Mouse (Mus musculus) layer of hippocampus, postnatal 14 days (tissue): ENCODE measurements around the gene Pskh1. TPM values are rescaled to one million over a fixed set of nuclear protein-coding genes. Genes with fewer than 3 reads are reported as not detected.

Experiments
- DNase-seq, 2 experiments: peaks; one replicate each; pipeline ENCODE4 v3.0.0; 2021 to 2022; ENCODE audit warnings: low spot score in 2 of 2, mixed read lengths in 1 of 2
- total RNA-seq, 2 experiments: library from RNA; stranded (reverse); gene quantifications; 2 replicates each; pipeline ENCODE4 v1.2.3; 2021

Gene Pskh1
- total RNA-seq, 2 experiments from 2014 or later: 7.2 to 9.0 TPM

DNA sequence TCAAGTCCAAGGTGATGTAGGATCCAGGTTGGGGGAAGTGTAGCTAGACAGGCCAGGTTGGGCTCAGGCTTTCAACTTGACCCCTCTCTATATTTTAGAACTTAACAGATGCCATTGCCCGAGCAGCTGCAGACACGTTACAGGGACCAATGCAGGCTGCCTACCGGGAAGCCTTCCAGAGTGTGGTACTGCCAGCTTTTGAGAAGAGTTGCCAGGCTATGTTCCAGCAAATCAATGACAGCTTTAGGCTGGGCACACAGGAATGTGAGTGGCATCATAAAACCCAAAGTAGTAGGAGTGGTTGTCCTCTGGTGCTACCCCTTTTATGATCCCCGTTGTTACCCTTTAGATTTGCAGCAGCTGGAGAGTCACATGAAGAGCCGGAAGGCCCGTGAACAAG lies 9.4 kb upstream of the Pskh1 start:
- DNase-seq: peak; percentile 79 to 89

DNA sequence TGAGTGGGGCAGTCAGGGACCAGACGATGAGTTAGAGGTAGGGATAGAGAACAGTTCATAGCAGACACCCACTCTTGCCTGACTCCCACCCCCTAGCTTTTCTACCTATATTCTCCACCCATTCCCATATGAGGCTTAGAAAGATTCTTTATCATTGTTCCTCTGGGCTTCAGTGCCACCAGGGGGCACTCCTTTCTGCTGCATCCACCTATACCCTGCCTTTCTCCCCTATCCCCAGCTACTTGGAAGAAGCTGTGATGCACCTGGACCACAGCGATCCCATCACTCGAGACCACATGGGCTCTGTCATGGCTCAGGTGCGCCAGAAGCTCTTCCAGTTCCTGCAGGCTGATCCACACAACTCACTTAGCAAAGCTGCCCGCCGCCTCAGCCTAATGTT lies 7.8 kb upstream of the Pskh1 start:
- no peak for DNase-seq

DNA sequence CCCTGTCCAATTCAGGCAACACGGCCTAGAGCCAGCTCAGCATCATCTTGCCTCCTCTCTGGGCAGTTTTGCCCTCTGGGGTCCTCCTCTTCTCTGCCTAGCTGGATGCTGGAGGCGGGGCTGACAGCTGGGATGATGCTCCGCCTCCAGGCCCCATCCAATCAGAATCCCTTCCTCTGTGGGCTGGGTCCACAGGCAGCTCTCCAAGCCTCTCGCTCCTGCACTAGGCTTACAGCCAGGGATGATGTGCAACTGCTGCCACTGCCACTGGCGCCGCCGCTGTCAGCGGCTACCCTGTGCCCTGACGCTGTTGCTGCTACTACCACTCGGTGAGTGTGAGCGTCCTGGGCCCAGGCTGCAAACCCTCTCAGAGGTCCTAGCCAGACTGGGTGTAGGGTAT lies 6.9 kb upstream of the Pskh1 start, which contains the start of gene Nrn1l:
TSS of gene Nrn1l (plus strand) at position 229 of the 400 bp plus-strand sequence.
- DNase-seq: peak; percentile 72 to 81

DNA sequence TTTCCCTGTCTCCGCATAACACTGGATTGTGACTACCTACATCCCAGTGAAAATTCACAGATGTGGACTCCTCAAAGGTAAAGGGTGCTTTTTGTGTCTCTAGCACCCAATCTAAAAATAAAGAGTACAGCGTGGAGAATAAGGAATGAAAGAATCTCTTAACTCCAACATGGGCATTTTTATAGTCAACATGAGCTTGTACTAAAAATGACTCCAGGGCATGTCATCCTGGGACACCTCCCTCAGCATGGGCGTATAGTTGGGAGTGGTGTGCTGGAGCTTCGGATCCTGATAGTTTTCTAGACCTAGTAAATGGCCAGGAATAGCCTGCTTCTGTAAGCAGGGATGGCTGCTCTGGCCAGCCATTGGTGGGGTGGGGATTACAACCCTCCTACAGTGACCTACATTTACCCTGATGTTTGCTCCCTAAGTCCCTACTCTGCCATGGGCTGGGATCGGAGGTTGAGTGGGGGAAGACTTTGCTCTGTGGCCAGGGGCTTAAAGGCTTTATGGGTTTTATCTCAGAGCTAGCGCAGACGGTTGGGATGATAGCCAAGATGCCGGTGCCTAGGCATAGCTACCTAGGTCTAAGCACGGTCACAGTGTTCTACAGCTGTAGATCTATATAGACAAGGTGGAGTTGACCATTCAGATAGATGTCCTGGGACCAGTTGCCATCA lies 2.3 kb upstream of the Pskh1 start:
- DNase-seq: no peak

DNA sequence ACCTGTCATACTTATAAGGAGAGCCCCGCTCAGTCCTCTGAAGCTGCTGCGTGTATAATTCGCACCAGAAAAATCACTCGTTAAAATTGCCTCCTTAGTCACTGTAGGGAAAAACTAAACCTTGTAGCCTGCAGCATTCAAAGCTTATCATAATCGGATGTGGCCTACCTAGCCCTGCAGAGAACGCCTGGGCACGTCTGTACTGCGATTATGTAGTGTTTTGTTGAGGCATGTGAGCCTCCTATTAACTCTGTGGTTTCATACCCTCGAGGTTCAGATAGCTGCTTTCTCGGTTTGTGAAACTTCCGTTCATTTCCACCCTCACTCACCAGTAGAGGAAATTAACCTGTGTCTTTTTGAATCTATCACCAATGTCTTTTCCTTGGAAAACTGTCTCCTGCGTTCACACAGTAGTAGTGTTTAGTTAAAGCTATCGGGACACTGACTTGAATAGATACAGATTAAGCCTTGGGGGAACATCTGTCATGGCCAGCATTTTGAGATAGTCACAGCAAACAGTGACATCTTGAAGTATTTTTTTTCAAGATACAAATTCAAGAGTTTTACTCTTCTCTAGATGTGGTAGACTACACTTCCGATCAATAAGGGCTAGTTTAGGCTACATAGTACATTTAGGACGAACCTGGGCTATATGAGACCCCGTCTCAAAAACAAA lies 838 bp downstream of the Pskh1 start:
- DNase-seq: no peak

DNA sequence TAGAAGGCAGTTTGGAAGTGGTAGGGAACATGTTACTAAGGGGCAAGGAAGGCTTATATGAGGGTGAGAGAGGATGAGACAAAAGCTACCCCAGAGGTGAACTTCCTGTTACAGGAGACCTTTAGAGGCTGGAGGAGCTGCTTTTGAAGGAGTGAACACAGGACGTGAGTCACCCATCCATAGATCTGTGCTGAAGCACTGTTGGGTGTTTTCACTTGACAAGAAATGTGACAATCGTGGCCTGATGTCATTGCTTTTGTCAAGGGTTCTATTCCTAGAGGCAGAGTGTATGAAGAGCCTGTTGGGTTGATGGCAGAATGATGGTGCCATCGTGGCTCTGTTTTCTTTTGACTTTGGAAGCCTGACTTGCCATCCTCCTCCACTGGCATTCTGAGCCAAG lies 19.1 kb downstream of the Pskh1 start:
- no peak for DNase-seq

DNA sequence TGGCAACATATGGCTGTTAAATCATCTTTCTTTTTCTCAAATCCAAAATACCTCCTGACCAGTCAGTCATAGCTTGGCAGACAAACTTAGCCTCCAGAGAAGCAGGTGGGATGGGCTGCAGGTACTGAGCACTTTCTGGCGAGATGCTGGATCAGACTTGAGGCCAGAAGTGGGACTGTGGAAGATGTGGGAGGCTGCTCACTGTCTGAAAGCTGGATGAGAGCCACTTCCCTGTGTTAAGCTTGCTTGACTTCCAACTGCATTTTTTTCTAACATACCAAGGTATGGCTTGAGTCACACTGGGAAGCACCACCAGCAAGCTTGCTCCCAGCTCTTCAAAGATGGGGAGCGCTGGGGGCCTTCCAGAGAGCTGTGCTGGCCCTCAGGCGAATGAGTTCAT lies 24.9 kb downstream of the Pskh1 start:
- no peak for DNase-seq

DNA sequence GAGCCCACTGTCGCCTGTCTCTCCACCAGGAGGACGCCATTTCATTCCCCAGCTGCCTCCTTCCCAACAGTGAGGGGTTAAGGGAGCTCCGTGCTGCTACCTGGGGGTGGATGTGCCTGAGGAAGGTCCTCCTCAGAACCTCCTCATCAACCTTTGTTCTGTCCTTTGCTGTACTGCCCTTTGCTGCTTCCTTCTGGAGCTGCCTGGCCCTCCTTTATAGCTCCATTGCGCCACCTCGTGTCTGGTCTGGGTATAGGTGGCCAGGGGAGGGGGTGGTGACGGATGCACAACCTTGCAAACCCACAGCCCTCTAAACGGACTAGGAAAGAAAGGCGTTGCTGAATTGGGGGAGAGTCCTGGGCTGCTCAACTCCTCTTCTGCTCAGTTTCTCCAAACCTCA lies 30.4 kb downstream of the Pskh1 start:
- DNase-seq: peak; percentile 80 to 83

DNA sequence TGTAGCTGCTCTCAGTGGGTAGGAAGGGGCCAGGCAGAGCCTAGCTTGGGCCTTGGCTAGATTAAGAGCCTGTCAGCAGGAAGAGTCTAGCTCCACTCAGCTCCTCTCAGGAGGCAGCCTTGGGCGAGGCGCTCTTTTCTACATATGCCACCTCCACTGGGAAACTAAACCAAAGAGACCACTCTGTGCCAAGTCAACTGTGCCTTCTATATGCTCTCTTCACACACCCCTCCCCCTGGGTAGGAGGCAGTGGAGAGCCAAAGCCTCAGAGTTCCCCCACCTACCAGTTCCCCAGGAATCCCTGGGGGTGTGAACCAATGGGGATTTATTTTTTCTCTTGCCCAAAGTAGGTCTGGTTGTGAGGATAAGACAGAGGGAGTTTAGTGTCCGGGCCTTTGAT lies 31.0 kb downstream of the Pskh1 start:
- no peak for DNase-seq

DNA sequence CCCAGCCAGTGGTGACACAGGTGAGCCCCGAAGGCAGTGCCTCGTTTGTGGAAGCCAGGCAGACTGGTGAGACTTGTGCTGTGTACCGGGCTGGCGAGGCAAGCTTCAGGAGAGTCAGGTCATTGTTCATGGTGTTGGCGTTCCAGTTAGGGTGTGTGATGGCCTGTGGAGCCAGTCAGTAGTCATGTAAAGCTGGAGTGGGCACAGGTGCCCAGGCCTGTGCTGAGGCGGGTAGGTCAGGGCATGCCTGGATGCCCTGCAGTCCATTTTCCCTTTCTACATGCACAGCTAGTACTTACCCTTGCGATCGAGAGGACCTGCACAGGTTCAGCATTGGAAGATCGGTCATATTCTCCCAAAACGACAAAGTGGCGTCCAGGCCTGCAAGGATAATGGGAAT lies 32.3 kb downstream of the Pskh1 start:
- DNase-seq: no peak

DNA sequence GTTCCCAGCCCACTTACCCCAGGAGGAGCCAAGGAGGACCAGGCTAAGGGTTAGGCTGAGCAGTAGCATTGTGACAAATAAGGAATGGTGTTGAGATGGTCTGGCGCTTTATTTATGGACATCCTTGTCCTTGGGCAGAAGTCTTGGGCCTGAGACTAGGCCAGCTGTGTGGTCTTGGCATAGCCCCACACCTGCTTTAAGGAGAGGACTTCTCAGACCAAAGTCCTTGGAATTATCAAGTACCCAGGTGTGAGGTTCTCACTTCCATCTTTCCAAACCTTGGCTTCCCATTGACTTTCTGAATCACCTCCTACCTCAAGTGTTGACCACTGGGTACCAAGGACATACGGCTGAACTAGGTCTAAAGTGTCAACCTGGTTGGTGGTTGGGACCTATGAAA lies 33.5 kb downstream of the Pskh1 start, which contains the start of gene Ctrl:
TSS of gene Ctrl (minus strand) at position 101 of the 400 bp plus-strand sequence.
- no peak for DNase-seq

DNA sequence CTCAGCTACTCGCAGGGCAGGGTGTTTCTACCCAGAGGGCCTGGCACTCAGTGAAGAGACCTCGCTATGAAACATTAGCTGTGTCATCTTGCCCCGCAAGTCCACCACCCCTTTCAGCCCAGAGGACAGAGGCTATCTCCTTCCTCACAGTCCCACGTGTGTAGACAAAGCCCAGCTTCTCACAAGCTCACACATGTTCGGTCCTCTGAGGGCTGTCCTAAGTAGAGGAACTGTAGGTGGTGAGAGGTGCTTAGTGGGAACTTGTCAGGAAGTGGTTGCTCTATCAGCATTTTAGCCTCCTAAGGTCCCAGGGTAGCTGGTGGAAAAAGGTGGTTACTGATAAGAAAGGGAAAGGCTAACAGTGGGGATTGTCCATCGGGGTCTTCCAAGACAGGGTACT lies 34.9 kb downstream of the Pskh1 start:
- no peak for DNase-seq

DNA sequence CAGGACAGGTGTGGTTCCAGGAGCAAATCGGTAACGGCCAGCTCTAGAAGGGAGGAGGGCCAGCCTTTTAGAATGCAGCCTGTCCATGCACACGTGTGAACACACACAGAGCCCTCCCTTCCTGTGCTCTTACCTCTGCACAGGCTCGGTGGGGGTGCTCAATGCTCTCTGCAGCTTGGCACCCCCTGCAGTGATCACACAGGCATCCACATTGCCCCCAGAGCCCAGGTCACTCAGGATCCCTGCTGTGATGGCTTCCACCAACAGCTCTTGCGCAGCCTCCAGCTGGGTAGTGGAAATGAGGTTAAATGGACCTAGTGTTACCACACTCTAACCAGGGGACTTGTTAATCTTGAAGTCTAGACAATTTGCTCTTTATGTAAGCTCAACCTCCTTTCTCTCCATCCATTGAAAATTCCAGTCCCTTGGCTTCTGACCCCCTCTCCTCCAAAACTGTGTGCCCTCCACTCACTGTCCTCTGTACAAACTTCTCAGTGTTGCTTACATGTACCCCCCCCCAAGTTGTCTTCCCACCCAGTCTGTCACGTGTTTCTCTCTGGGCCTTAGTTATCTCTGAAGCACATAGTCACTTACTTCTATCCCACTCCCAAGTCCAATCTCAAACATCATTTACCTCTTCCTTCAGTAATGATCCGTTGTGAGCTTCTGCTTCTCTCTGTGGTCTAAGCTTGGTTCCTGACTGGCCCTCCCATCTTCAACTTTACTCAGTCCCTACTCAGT lies 35.8 kb downstream of the Pskh1 start:
- DNase-seq: no peak

DNA sequence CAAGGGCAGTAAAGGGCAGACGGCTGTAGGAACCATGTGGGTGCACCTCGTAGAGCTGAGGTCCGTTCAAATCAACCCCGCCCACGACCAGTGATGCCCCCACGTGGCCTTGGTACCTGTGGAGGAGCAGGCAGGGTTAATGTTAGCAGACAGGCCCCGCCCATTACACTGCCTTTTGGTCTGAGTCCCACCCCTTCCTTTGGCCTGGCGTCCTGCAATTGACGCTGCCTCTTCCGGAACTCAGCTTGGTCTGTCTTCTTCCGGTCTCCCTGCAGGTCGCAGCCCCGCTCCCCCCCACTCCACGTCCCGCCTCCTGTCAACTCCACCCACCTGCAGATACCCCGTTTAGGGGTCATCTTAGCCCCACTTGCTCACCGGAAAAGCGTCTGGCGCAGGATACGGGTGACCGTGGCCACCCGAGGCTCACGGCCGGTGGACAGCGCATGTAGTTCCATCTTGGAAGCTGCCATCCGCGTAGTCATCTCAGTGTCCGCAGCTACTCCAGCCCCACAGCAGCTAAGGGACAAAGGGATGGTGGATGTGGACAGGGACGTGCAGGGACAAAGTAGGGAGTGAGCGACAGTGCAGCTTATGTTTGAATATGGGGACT lies 36.7 kb downstream of the Pskh1 start:
- peak; percentile 80 to 88 for DNase-seq

DNA sequence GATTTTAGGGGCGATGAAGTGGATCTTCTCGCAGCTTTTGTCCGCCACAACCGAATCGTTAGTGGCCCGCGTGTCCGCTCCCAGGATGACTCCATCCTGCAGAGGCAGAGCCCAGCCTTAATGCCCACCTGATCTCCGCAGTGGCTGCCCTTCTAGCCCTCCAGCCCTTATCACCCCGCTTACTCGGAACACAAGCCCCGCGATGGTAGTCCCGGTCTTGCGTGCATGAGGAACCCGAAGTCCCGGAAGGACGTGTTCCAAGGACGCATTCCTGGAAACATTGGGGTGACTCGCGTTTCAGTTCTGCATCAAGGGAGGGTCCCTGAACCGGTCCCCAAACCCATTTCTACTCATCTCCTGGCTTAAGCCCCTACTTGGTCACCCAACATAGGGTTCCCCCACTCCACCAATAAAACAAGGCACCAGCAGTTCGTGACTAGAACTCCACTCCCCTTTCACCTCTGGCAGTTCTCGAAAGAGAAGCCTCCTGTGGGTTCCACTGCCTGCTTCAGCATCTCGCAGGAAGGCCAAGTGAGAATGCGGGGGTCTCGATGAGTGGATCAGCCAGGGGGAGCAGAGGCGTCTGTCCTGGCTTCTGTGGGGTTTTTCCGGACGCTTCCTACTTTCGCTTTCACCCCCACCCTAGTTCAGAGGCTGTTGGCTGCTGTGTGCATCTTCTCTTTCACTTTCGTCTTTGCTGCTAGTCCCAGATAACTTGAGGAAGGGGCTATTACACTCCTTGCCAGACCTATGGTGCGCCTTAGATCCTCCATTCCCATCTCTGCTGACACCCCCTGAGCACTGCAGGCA lies 37.5 kb downstream of the Pskh1 start:
- DNase-seq: peak in 1 of 2 experiments; percentile 52

DNA sequence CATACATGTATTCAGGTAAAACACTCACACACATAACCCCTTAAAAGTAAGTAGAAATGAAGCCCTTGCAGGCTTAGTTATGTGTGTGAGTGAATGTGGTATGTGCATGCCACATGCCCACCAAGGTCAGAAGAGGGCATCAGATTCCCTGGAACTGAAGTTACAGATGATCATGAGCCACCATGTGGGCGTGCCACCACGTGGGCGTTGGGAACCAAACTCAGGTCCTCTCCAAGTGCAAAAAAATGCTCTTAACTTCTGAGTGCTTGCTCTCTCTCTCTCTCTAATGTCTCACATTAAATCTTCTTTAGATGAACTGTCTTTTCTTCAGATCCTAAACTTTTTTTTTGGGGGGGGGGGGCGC lies 38.0 kb downstream of the Pskh1 start, which contains the start of gene Psmb10:
TSS of gene Psmb10 (minus strand) at position 139 of the 364 bp plus-strand sequence.
- DNase-seq: no peak

DNA sequence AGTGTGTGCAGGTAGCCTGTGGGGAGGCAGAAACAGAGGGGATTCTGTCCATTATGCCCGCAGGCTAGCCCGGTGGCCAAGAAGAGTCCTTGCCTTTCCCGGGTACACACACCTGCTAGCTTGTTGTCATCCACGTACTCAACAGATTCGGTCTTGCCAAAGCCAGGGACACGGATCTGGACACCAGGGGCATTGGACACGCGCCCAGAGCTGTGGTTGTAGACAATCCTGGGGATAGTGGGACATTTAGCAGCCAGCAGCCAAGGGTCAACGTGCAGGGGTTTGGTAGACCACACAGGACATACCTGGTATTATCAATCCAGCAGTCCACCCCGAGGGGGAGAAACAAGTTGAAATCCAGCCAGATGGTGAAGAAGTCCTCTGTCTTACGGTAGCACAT lies 41.8 kb downstream of the Pskh1 start:
- DNase-seq: no peak

DNA sequence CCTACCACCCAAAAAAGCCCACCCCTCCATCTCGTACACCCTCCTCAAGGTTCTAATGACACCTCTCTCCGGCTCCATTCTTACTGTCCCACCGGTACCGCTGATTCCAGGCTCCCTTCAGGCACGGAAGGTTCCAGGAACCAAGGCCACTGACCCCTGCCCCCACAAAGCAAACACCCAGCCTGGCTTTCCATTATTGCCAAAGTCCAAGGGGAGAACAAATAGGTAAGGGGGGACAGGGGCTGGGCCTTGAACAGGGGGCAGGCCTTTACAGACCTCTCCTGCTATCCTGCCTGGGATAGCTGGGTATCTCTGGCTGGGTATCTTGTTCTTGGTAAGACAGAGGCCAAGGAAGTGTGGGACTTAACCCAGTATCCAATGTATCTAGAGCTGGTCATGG lies 42.3 kb downstream of the Pskh1 start:
- DNase-seq: no peak

DNA sequence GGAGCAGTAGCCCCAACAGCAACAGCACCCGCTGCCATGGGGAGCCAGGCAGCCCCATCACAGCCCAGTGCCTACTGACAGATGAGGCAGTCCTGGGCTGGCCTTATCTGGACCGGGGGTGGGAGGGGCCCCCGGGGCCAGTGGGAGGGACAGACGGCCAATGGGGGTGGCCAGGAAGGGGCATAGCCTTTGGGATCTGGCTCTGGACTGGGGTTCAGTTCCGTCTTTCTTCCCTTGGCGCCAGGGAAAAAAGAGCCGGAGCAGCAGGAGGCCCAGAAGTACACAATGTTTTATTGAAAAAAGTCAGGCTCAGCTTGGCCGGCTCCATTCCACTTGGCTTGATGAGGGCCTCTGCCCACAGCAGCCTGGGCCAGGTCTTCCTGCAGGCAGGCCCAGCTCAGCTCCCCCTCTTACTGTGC lies 43.1 kb downstream of the Pskh1 start, which contains the start of gene Lcat:
TSS of gene Lcat (minus strand) at position 62 of the 419 bp plus-strand sequence.
- DNase-seq: peak; percentile 50 to 76

DNA sequence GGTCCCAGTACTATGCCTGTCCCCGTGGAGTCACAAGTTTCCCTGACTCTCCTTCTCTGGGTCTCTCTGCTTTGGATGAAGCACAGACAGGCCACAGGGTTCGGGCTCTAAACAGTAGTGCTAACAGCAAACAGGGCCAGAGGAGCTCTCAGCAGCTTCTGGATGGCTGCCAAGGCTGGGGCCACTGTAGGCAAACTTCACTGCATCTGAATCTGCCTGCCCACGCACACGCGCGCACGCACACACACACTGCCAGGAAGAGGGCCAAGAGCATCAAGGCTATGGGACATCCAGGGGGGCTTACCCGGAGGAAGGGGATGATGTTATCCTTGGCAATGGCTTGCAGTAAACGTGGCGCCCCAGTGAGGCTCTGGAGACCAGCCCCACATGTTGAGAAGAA lies 49.1 kb downstream of the Pskh1 start:
- peak; percentile 51 to 62 for DNase-seq
